Mouse (Mus musculus) ovary, postnatal 36 days (tissue): ENCODE measurements around the gene Cdk8.
A peak's percentile ranks its signal among the peaks of the same experiment; 100 is the strongest.

ENCODE experiments used
- DNase-seq: peaks from one replicate; pipeline ENCODE4 v3.0.0; 2022; ENCODE audit warnings: low spot score, mixed read lengths

Gene Cdk8

DNA sequence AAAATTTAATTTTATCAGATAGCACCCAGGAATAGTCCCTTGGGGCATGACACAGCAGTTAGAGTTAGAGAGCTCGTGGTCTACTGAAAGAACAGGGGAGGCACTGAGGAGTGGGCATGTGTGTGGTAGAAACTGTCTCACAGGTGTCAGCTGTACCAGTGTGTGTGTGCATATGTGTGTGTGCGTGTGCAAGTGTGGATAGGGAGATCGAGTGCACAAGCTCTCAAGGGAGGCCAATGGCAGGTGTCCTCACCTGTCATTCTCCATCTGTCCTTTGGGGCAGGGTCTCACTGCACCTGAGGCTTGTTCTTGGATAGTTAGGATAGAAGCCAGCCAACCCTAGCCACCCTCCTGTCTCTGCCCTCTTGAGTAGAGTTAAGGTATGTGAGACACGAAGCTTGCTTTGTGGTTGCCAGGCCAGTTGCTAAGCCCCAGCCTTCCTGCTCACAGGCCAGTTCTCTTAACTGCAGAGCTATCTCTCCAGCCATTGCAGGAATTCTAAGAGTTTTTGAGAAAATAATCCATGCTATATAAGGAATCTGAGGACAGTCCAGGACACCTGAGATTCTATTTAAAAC is 50.3 kb downstream of the Cdk8 start:
- DNase-seq: no peak

DNA sequence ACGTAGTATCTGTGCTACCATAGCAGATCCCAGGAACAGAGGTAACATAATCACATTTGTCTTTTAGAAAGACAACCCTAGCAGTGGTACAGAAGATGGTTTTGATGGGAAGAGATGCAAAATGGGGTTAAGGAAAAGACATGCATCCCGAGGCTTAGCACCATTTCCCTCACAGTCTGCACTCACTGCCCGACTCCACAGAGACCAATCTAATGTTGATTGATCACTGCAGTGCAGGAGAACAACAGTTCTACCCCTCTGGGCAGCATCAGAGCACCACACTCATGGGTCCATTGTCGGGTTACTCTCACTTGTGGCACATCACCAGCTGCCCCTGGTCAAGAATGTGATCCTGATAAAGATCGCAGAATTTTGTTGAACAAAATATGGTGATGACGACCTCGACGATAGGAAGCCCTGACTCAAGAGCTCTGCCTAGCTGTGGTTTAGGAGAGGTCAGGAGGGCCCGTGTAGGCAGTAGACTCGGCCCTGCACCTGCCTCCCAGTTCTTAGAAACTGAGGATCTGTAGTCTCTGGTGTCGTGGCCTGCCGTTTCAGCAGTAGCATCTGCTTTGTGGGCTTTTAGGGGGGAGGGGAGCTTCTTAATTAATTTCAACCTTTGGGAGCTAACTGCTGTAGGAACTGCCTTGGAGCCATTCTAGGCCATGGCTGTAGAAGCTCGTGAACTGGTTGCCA is 51.0 kb downstream of the Cdk8 start:
- DNase-seq: no peak

DNA sequence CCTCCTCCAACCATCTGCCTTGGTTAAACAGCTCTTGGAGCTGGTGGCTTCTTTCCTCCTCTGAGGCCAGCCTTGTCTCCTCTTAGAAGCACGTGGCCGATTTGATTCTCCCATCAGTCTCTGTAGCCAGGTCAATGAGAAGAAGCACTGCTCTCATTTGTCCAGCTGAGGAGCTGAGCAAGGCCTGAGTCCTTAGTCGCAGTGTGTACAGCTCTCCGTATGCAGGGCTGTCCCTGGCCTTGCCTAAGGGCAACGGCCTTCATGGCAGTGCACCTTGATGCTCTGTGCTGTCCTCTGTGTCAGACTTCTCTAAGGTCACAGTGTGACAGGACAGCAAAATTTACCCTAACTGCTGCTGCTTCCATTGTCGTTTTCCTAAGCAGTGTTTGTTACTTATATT is 52.9 kb downstream of the Cdk8 start:
- no peak for DNase-seq

DNA sequence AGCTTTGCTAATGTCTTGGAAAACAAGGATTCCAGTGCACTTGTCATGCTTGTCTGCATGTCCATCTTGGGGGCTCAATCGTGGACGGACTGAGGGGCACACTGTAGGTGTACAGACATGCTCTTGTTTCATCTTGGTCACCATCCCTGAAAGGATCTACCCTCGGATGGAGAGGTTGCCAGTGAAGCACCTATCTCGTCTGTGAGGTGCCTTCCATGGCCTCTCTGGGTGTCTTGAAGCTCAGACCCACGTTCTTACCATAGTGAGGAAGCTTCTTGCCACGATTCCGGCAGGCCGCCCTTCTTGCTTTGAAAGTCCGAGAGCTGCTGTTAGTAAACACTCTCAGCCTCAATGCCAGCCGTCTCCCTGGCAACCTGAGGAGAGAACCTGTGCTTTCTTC is 56.4 kb downstream of the Cdk8 start:
- DNase-seq: no peak

DNA sequence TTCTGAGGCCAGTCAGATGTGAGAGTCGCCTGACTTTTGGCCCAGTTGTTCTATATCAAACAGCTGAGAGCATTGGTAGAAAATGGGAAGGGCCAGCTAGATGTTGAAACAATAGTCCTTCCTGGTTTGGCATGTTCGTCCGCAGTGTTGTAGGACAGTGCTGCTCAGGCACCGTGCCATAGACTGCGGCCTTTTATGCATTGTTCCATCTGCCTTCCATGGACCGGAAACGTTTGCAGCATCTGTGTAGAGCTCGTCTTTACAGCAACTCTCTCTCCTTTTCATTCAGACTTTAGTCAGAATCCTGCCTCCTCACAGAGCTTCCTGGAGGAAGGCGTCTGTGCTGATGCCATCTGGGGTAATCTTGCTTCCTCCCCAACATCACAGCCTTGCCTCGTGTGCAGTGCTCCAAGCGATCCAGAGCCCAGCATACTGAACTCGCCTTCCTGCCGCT is 57.0 kb downstream of the Cdk8 start:
- DNase-seq: no peak

GRCm38 (mm10) chr5:146289921-146290320 is 58.9 kb downstream of the Cdk8 start:
- no peak for DNase-seq

- no peak for DNase-seq
These were observed 59.4 kb downstream of the Cdk8 start for GRCm38 (mm10) chr5:146290446-146290845.

DNA sequence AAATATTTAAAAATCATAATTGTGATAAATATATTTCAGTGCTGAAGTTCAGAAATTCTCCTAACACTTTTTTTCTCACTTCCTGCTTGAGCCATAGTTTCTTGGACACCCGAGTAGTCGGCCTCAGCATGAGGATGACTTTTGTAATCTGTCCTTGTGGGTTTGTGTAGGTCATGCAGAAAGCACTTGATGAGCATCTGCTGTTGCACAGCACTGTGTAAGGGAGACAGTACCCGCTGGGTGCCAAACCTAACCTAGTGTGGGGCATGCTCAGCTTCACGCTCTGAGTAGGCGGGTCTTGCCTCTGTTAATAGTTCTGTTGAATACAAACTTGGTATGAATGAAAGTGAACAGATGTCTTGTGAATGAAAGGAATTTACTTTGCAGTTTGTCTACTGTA is 60.5 kb downstream of the Cdk8 start:
- no peak for DNase-seq

DNA sequence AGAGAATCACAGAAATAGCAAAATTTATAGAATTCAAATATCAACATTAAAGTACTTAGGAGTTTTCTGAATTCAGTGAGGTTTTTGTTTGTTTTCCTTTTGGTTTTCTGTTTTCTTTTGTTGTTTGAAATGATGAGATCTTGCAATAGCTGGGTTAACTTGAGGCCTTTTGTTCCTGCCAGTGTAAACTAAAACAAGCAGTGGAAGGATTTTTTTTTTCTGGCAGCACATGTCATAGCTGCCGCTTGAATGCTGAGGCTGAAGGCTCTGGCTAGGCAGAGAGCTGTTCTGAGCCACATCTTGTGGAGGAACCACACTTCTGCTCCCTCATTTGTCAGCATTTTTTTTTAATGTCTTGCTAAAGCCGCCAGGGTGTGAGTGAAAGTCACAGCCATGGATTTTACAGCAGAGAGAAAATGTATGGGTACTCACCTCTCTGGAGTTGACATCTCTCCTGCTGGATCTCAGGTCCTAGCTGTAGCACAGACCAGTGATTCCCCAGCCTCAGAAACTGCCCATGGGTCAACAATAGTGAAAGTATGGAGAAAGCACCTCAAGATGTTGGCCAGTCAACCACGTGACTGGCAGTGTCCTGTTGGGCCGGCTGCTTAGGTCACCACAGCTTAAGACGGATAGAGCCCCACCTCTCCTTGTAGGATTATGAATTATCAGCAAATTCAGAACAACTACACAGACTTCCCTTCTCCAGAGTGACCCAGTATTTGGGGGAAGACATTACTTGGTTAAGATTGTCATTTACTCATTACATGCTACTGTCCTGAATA is 62.1 kb downstream of the Cdk8 start:
- no peak for DNase-seq

DNA sequence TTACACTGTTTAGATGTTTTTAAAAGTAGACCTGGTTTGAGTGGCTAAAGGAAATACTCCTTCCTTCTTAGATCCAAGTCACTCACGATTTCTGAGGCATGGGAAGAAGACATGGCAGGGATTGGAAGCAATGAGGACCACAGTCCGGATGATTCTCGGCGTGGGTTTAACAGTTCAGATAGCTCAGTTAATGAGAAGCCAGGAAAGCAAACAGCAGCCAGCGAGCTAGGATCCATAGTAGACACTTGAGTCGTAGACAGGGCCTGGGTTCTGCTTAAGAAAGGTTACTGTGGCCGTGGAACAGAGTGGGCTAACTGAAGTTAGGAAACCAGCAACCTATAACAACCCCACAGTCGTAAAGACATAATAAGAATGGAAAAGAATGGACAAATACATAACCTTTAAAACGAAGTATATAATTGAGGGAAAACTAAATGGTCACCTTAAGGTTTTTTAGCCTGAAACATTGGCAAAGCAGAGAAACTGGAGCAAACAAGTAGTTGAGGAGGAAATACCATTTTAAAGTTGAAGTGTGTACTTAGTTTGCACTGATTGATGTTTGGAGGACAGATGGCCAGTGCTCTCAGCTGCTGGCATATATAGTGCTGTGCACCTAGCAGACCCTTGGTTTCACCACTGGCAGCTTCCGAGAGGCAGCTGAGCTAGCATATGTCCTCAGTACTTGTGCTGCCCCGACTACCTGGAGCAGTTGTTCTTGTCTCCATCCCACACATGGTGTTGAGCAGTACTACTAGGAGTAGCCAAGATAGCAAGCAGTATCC is 63.1 kb downstream of the Cdk8 start:
- no peak for DNase-seq

- no peak for DNase-seq
These were observed 63.8 kb downstream of the Cdk8 start for GRCm38 (mm10) chr5:146294834-146295233.

DNA sequence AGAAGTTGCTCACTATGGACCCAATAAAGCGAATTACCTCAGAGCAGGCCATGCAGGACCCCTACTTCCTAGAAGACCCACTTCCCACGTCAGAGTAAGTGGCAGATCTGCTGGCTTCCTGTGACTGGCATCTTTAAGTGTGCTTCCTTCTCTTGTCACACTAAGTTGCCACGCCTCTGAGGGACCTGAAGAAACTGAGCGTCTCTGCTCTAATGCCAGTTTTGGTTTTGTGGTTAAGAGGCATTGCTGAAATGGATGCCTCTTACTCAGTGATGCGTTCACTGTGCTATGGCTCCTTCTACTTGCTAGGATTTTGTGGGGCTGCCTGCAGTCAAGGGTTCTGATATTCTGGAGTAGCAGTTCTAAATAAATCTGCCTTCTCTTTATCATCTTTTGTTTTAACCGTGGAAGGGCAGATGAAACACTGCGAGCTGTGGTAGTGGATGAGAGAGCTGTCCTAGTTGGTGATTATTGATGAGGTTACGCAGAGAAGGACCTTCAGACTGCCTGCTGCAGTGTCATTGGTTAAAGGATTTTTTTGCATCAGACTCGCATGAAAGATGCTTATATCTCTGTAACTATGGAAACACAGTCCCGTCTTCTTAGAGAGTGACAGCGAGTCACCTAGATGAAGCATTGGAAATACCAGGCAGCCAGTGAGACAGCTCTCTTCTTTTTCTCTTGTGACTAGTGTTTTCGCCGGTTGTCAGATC is 67.9 kb downstream of the Cdk8 start:
- DNase-seq: no peak

DNA sequence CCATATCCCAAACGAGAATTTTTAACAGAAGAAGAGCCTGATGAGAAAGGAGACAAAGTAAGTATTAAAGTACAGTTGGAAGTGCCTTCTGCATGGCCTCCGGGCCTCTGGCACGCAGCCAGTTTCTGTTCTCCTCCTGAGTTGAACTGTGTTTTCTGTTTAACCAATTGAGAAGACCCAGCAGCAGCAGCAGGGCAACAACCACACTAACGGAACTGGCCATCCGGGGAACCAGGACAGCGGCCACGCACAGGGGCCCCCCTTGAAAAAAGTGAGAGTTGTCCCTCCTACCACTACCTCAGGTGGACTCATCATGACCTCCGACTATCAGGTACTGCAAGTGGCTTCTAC is 68.5 kb downstream of the Cdk8 start:
- peak; percentile 28 for DNase-seq

DNA sequence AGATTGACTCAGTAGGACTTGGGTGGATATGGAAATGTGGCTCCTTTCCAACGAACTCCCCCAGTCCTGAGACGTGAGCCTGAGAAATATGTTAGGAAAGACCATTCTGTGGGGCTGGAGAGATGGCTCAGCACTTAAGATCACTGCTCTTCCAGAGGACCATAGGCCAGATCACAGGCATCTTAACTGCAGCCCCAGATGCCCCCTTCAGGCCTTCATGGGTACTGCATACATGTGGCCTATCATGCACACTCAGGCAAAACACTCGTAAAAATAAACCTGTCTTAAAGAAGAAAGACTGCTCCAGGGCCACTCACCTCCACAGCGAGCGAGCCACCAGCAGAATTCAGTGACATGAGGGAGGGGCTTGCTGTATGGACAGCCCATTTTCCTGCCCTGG is 72.4 kb downstream of the Cdk8 start:
- DNase-seq: peak; percentile 42

GRCm38 (mm10) chr5:146307046-146307743 is 76.2 kb downstream of the Cdk8 start:
- no peak for DNase-seq

- DNase-seq: no peak
These were observed 76.7 kb downstream of the Cdk8 start for GRCm38 (mm10) chr5:146307744-146308096.

- no peak for DNase-seq
These were observed 83.5 kb downstream of the Cdk8 start for GRCm38 (mm10) chr5:146314538-146314937.

DNA sequence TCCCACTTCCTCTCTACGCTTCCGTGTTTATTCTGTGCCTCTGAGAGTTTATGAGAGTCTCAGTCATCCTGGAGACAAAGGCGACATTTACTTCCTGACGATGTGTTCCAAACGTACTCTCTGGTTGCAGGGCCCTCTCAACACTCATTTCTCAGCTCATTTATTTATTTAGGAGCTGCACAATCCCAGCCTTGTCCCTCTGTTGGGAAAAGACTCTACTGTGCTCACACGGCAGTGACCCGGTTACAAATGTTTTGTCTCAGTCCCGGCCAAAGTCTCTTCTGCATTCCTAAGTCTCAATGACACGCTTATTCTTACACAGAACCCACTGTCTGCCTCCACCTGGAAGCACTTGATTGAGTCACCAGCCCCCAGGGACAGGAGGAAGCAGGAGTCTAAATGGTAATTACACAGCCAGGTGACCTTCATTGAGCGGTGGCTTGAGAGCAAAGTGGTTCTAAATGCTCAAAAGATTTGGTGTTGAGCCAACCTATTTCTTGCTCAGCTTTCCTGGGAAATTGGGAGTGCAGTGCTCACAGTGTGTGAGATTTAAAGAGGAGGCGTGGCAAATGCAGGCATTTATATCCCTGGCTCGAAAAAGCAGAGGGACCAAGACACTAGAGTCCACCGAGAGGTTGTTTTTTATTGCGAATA is 84.4 kb downstream of the Cdk8 start:
- DNase-seq: no peak

DNA sequence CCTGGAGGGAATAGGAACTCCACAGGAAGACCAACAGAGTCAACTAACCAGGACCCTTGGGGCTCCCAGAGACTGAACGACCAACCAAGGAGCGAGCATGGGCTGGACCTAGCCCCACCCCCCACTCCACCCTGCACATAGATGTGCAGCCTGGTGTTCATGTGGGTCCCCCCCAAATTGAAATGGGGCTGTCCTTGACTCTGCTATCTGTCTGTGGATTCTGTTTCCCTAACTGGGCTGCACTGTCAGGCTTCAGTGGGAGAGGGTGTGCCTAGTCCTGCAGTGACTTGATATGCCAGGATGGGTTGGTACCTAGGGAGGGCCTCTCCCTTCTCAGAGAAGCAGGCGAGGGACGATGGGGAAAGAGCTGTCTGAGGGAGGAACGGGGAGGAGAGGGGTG is 85.3 kb downstream of the Cdk8 start:
- DNase-seq: no peak

- DNase-seq: no peak
These were observed 87.0 kb downstream of the Cdk8 start for GRCm38 (mm10) chr5:146318051-146318450.

GRCm38 (mm10) chr5:146318461-146318860 is 87.4 kb downstream of the Cdk8 start:
- DNase-seq: no peak
